ENCODE assay signal across 8 mouse cellular contexts in genomic region chr8:70892022-70892895, GRCm38 (mm10). TPM values are rescaled to one million over a fixed set of nuclear protein-coding genes. Genes with fewer than 3 reads are reported as not detected.
A peak's percentile ranks its signal among the peaks of the same experiment; 100 is the strongest.
DNase-seq lines count a peak whose midpoint lies in the region; ATAC-seq and TF ChIP-seq lines count a peak whose summit lies in the region.

Slc5a5 (minus strand) TSS chr8:70892757.

- peak within 1 kb of the TSS; percentile 44 for H3K4me2 ChIP-seq in lung, postnatal 0 days (replicated peaks; ENCODE audit: low read depth, low read length)
- peak within 1 kb of the TSS; percentile 47 for H3K4me2 ChIP-seq in limb, embryonic 14.5 days (replicated peaks; ENCODE audit: low read depth, low read length, severe bottlenecking)
- H3K4me2 ChIP-seq in stomach, embryonic 14.5 days (replicated peaks; ENCODE audit: low read depth, low read length) = peak within 1 kb of the TSS; percentile 39

- ATAC-seq in lung, postnatal 0 days = no peak
- ATAC-seq in limb, embryonic 14.5 days (ENCODE audit: low FRiP score, low read depth) = no peak
- no peak for ATAC-seq in stomach, embryonic 14.5 days (ENCODE audit: insufficient number of reproducible peaks, insufficient read depth, low FRiP score, low read depth)

- no peak within 1 kb of the TSS for H3K4me3 ChIP-seq in lung, postnatal 0 days (ENCODE audit: low read depth, low read length)
- peak within 1 kb of the TSS; percentile 31 for H3K4me3 ChIP-seq in limb, embryonic 14.5 days (replicated peaks; ENCODE audit: low read length)
- peak within 1 kb of the TSS; percentile 20 for H3K4me3 ChIP-seq in stomach, embryonic 14.5 days (ENCODE audit: low read depth, low read length)

- no peak for TF ChIP-seq CTCF in lung, postnatal 0 days (IDR thresholded peaks at IDR 0.05)

- no peak for TF ChIP-seq EP300 in lung, postnatal 0 days (IDR thresholded peaks at IDR 0.05)

- WGBS in lung, postnatal 0 days = 5% methylated on average over 70 of the region's 80 CpGs
- 2% methylated on average over 69 of the region's 80 CpGs for WGBS in limb, embryonic 14.5 days
- 4% methylated on average over 80 of the region's 80 CpGs for WGBS in stomach, embryonic 14.5 days

- H3K9ac ChIP-seq in lung, postnatal 0 days (replicated peaks; ENCODE audit: low read depth) = no peak within 1 kb of the TSS
- H3K9ac ChIP-seq in limb, embryonic 14.5 days (ENCODE audit: low read depth, low read length, severe bottlenecking) = peak within 1 kb of the TSS; percentile 36
- H3K9ac ChIP-seq in stomach, embryonic 14.5 days (replicated peaks; ENCODE audit: low read depth, low read length) = peak within 1 kb of the TSS; percentile 14; the same call in 1 of the 2 replicates

- DNase-seq in cerebellum, adult 11-12 months = peak; percentile 39
- no peak for DNase-seq in cerebellum, postnatal 4 days (ENCODE audit: low spot score in 2 of 2)
- no peak for DNase-seq in lung, postnatal 0 days (ENCODE audit: low spot score)
- DNase-seq in lung, adult 18-20 months = no peak
- no peak for DNase-seq in limb, embryonic 14.5 days (ENCODE audit: low spot score)
- no peak for DNase-seq in frontal cortex, postnatal 10 days (ENCODE audit: low spot score in 2 of 2)
- DNase-seq in gastrocnemius, adult 8-10 months (ENCODE audit: low spot score in 2 of 2) = no peak

- peaks cover 25% of the 10 kb centered on the region for H3K27me3 ChIP-seq in lung, postnatal 0 days (replicated peaks; ENCODE audit: insufficient read depth, low read length)
- peaks cover 33% of the 10 kb centered on the region for H3K27me3 ChIP-seq in limb, embryonic 14.5 days (ENCODE audit: control insufficient read depth, insufficient read depth, low read length)
- H3K27me3 ChIP-seq in stomach, embryonic 14.5 days (ENCODE audit: control insufficient read depth, insufficient read depth, low read length) = peaks cover 20% of the 10 kb centered on the region

- H3K4me1 ChIP-seq in lung, postnatal 0 days (ENCODE audit: insufficient read depth, low read depth, low read length) = peaks cover 12% of the 10 kb centered on the region; the same call in 1 of the 2 replicates
- peaks cover 6% of the 10 kb centered on the region for H3K4me1 ChIP-seq in limb, embryonic 14.5 days (ENCODE audit: control insufficient read depth, insufficient read depth, low read length)
- H3K4me1 ChIP-seq in stomach, embryonic 14.5 days (ENCODE audit: control insufficient read depth, insufficient read depth, low read length) = peaks cover 14% of the 10 kb centered on the region; the same call in 1 of the 2 replicates

- no peaks in the 10 kb centered on the region for H3K9me3 ChIP-seq in lung, postnatal 0 days (ENCODE audit: low read length)
- H3K9me3 ChIP-seq in limb, embryonic 14.5 days (ENCODE audit: control insufficient read depth, low read length) = no peaks in the 10 kb centered on the region
- H3K9me3 ChIP-seq in stomach, embryonic 14.5 days (ENCODE audit: control insufficient read depth, low read depth, low read length) = no peaks in the 10 kb centered on the region

- no peak within 1 kb of the TSS for H3K27ac ChIP-seq in lung, postnatal 0 days (ENCODE audit: low read length)
- H3K27ac ChIP-seq in limb, embryonic 14.5 days (replicated peaks; ENCODE audit: low read depth, low read length) = no peak within 1 kb of the TSS
- H3K27ac ChIP-seq in stomach, embryonic 14.5 days (ENCODE audit: low read length) = no peak within 1 kb of the TSS

- no peak for TF ChIP-seq POLR2A in limb, embryonic 14.5 days (IDR thresholded peaks at IDR 0.05; ENCODE audit: borderline replicate concordance, extremely low read depth, insufficient read depth, insufficient read length)

- H3K36me3 ChIP-seq in lung, postnatal 0 days (ENCODE audit: insufficient read depth, low read length) = peaks cover 11% of the 10 kb centered on the region
- peaks cover 30% of the 10 kb centered on the region for H3K36me3 ChIP-seq in limb, embryonic 14.5 days (ENCODE audit: control insufficient read depth, insufficient read depth, low read length)
- H3K36me3 ChIP-seq in stomach, embryonic 14.5 days (ENCODE audit: control insufficient read depth, insufficient read depth, low read length) = peaks cover 25% of the 10 kb centered on the region

RNA-seq across cellular contexts. Expression of gene Slc5a5, which starts in this region (rescaled TPM):
- polyA plus RNA-seq in lung, postnatal 0 days (2015; fragmentation: Nextera tagmentation; extraction: Ambion mirVana) = 0.12 and 0.13 TPM in 2 replicates
- polyA plus RNA-seq in limb, embryonic 14.5 days (2012; rRNA removed) = 1.4 and 1.9 TPM in 2 replicates
- polyA plus RNA-seq in limb, embryonic 14.5 days (2014; fragmentation: Nextera tagmentation; extraction: Ambion mirVana) = 0.19 and 0.83 TPM in 2 replicates
- polyA plus RNA-seq in stomach, embryonic 14.5 days (2014; fragmentation: Nextera tagmentation; extraction: Ambion mirVana) = 4.2 and 4.8 TPM in 2 replicates
- total RNA-seq in gastrocnemius, adult 8-10 months (2022) = not detected
